Mouse (Mus musculus): ENCODE measurements around the gene Gm20773. TPM values are rescaled to one million over a fixed set of nuclear protein-coding genes. Genes with fewer than 3 reads are reported as not detected.
"Not testable (repeated sequence)": the region's sequence is repeated elsewhere in the genome, so short reads cannot be mapped to it uniquely, and the experiment has no call there.

Gm20773 gene
- polyA plus RNA-seq (2014; fragmentation: Nextera tagmentation; extraction: Ambion mirVana), result not detected in 2 replicates

GRCm38 (mm10) chrY:13493726-13494125 lies at the start of gene Gm20773:
Gene Gm20773 (plus strand): TSS chrY:13494026.
- not testable (repeated sequence) for DNase-seq (ENCODE audit: low spot score); H3K36me3 ChIP-seq (ENCODE audit: control insufficient read depth, insufficient read depth, low read length); H3K9ac ChIP-seq (ENCODE audit: low read depth, low read length); H3K4me1 ChIP-seq (replicated peaks; ENCODE audit: control insufficient read depth, insufficient read depth, low read length); H3K9me3 ChIP-seq (ENCODE audit: control insufficient read depth, low read length); H3K27ac ChIP-seq (ENCODE audit: low read depth, low read length); H3K4me2 ChIP-seq; H3K27me3 ChIP-seq (replicated peaks; ENCODE audit: control insufficient read depth, insufficient read depth, low read length); H3K4me3 ChIP-seq (ENCODE audit: low read depth, low read length); ATAC-seq (replicated peaks; ENCODE audit: low FRiP score)
- WGBS, result no CpG with 5 or more reads among the region's 1 CpGs

DNA sequence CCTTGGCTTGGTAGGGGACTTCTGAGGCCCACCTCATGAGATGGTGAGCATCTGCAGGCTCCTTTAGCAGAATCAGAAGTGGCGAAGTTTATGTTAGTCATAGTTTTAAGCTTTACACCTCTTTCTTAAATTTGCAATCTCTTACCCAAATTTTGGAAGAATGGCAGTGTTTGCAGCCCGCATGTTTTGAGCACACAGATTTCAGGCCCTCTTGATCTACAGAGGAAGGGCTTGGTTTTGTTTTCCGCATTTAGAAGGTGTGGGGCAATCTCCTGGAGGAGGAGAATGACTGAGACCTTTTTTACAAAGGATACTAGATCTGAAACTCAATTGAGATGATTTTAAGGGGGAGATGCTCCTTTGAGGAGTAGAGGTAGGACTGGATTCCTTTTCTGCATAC lies 28.3 kb upstream of the Gm20773 start, which contains the start of gene Gm21866:
Gene Gm21866, minus strand, starts transcription at position 101 of the 400 bp plus-strand sequence.
- H3K4me1 ChIP-seq (replicated peaks; ENCODE audit: control insufficient read depth, insufficient read depth, low read length); H3K4me3 ChIP-seq (ENCODE audit: low read depth, low read length); H3K9ac ChIP-seq (ENCODE audit: low read depth, low read length); H3K27me3 ChIP-seq (replicated peaks; ENCODE audit: control insufficient read depth, insufficient read depth, low read length); H3K36me3 ChIP-seq (ENCODE audit: control insufficient read depth, insufficient read depth, low read length); DNase-seq (ENCODE audit: low spot score); H3K4me2 ChIP-seq; H3K27ac ChIP-seq (ENCODE audit: low read depth, low read length); ATAC-seq (replicated peaks; ENCODE audit: low FRiP score); H3K9me3 ChIP-seq (ENCODE audit: control insufficient read depth, low read length): not testable (repeated sequence)
- 100% methylated on average over 1 of the region's 3 CpGs for WGBS

Other genes with a start within 250 kb of the Gm20773 start
- not detected in 2 replicates for gene Gm21440, start 241.6 kb upstream of the Gm20773 start, polyA plus RNA-seq (2014; fragmentation: Nextera tagmentation; extraction: Ambion mirVana)
- not detected in 2 replicates for gene Gm21454, start 241.6 kb upstream of the Gm20773 start, polyA plus RNA-seq (2014; fragmentation: Nextera tagmentation; extraction: Ambion mirVana)
- gene Gm21725, start 145.0 kb upstream of the Gm20773 start, polyA plus RNA-seq (2014; fragmentation: Nextera tagmentation; extraction: Ambion mirVana), result not detected in 2 replicates
- not detected in 2 replicates for gene Gm21866, start 28.4 kb upstream of the Gm20773 start, polyA plus RNA-seq (2014; fragmentation: Nextera tagmentation; extraction: Ambion mirVana)